Mouse (Mus musculus): ENCODE data around the gene Phykpl.

Phykpl gene

GRCm38 (mm10) chr11:51644217-51644616 is 59.7 kb downstream of the Phykpl start:
- peak; percentile 46 for DNase-seq (ENCODE audit: low read depth, low spot score)

GRCm38 (mm10) chr11:51645293-51645692 is 60.7 kb downstream of the Phykpl start:
- DNase-seq (ENCODE audit: low read depth, low spot score) = no peak

GRCm38 (mm10) chr11:51646245-51646644 is 61.7 kb downstream of the Phykpl start:
- DNase-seq (ENCODE audit: low read depth, low spot score) = no peak

GRCm38 (mm10) chr11:51646751-51647667 is 62.5 kb downstream of the Phykpl start:
- no peak for DNase-seq (ENCODE audit: low read depth, low spot score)

GRCm38 (mm10) chr11:51648566-51648965 is 64.0 kb downstream of the Phykpl start:
- no peak for DNase-seq (ENCODE audit: low read depth, low spot score)

- DNase-seq (ENCODE audit: low read depth, low spot score) = no peak
Observed at GRCm38 (mm10) chr11:51649111-51649888, 64.7 kb downstream of the Phykpl start.

GRCm38 (mm10) chr11:51649889-51650199 is 65.3 kb downstream of the Phykpl start:
- DNase-seq (ENCODE audit: low read depth, low spot score) = peak; percentile 50

- DNase-seq (ENCODE audit: low read depth, low spot score) = no peak
Observed at GRCm38 (mm10) chr11:51650261-51650660, 65.7 kb downstream of the Phykpl start.

- peak; percentile 81 for DNase-seq (ENCODE audit: low read depth, low spot score)
Observed at GRCm38 (mm10) chr11:51650691-51651515, 66.3 kb downstream of the Phykpl start, which contains the start of the genes N4bp3 and D930048N14Rik. N4bp3 (minus strand) TSS chr11:51650842. D930048N14Rik (plus strand) TSS chr11:51650954.

- DNase-seq (ENCODE audit: low read depth, low spot score) = no peak
Observed at GRCm38 (mm10) chr11:51652889-51653418, 68.4 kb downstream of the Phykpl start.

- no peak for DNase-seq (ENCODE audit: low read depth, low spot score)
Observed at GRCm38 (mm10) chr11:51653736-51654135, 69.2 kb downstream of the Phykpl start.

Measured in CD4-positive helper T cell, adult 2 months (primary cell).